Mouse (Mus musculus): Measurements from ENCODE around the gene Stfa3.
"Not testable (repeated sequence)": the region's sequence is repeated elsewhere in the genome, so short reads cannot be mapped to it uniquely, and the experiment has no call there.

The Stfa3 gene

DNA sequence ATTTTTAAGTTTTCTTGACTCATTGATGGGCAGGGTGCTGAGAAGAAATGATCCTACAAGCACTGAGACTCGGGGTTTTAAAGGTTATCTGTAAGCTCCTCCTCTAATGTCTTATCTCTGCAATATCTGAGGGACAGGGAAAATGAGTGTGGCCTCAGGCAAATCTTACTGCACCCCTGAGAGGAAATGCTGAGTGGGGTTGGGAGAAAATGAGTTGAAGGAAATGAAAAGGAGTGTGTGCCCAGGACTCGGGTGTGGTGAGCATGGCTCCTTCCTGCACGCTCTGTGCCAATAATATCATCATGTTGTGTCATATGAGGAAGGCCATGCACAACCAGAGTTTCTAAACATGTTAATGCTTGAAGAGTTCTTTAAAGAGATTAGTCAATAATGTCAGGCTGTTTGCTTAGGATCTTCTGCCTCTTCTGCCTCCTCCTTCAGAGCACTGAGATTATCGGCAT is at the start of gene Stfa3:
TSS of gene Stfa3 (minus strand) at position 51 of the 461 bp plus-strand sequence.
- no peak for DNase-seq

DNA sequence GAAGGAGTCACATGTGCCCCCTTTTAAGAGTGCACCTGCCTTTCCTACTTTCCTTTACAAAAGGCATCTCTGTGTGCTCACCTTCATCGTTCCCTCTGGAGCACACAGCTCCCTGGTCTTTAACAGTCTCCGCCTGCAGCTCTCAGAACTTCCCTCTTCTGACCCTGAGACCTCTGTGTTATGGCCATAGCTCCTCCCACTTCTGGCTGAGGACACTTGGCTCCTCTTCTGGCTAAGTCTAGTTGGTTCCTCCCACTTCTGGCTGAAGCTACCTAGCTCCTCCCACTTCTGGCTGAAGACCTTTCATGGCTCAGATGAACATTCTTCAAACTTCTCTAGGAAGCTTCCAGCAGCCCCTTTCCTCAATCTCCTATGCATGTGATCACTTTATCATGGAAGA is 47.1 kb upstream of the Stfa3 start:
- no peak for DNase-seq

DNA sequence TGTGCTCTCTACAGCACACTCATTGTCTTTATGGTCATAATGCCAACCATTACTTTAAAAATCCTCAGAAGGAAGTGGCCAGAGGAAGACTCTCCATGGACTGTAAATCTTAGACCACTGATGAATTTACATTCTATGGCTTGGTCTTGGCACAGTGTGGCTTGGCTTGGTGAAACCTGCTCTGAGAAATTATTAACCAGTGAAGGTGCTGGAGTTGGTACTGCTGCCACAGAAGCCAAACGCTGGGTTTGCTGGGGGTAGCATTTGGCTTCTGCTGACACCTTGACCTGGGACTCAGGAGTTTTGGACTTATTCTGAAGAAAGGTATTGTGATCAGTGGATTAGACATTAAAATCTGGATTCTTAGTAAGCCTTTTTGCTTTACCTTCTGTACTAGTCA is 37.2 kb upstream of the Stfa3 start:
- no peak for DNase-seq

DNA sequence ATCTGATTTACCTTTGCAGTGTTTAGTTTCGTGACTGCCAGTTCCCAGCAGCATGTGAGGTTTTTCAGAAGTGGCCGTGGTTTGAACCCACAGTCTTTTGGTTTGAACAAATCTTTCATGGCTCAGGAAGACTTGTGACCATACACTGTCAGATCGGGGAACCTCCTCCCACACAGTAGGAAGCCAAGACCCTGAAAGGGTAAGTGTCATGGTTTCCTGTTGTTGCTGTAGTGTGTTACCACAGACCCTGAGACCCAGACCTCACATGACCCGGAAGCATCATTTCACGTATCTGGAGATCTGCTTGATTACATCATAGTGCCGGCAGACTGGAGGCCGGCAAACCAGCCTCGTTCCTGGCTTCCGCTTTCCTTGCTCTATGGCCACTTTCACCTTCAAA is 21.7 kb upstream of the Stfa3 start:
- DNase-seq = no peak

DNA sequence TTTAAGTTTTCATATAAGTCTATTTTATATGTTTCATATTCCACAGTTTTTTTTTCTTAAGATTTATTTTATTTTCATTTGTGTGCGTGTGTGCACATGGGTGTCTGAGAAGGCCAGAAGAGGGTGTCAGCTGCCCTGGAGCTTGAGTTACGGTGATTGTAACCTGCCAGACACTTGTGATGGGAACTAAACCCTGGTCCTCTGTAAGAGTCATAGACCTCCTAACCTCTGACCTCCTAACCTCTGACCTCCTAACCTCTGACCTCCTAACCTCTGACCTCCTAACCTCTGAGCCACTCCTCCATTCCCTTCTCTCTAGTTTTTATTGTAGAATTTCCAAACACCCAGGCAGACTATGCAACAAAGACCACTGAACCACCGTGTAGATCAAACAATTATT is 20.3 kb upstream of the Stfa3 start:
- DNase-seq = no peak

DNA sequence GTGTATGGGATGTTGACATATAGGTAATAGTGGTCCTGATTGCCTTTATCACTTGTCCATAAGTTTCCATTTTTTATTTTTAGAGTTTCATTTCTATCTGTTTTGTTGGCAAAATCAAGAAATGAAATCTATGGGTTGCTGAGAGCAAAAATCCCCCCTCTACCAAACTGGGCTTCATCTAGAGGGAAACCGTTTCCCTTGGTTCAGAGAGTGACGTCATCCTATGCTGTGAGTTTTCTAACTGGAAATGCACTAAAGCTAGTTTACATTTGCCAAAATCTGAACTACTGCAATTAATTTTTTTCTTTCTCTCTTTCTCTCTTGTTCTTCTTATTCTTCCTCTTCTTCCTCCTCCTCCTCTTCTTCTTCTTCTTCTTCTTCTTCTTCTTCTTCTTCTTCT is 19.7 kb upstream of the Stfa3 start:
- DNase-seq = no peak

DNA sequence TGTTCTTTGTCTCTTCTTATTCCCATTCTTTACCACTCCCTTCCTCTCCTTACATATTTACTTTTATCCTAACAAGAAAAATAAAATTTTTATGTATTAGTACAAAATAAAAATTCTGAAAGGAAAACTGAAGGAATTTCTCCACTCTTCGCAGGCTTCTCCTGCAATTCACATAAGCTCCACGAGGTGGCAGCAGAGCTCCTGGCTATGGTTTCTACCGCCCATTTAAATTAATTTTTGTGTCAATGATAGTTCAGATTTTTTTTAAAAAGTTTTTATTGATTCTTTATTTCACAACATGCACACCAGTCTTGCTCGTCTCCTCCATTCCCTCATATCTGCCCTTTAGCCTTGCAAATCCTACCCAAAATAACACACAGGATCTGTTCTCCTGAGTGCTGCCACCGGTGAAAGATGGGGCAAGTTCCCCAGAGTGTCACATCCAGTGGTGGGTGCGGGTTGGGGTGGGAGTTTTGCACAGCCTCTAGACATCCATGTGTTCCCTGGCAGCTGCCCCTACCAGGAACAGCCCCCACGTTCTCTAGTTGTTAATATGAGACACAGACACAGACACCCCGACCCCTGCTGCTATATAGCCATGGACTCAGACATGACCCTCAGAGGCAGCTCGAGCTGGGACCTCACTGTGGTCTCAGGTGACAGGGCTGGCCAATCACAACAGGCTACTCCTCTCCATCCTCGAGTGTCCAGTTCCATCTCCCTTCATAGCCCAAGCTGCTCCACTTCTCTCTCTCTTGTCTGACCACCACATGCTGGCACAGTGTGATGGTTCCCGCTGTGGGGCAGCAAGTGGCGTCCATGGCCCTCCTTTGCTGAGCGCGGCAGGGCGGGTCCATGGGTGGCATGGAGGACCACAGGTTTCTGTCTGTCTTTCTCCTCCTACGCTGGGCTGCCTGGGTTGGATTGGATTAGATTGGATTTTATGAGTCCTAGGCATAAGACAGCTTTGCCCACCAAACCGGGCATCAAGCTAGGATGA is 18.3 kb upstream of the Stfa3 start:
- DNase-seq = peak; percentile 26 to 36

DNA sequence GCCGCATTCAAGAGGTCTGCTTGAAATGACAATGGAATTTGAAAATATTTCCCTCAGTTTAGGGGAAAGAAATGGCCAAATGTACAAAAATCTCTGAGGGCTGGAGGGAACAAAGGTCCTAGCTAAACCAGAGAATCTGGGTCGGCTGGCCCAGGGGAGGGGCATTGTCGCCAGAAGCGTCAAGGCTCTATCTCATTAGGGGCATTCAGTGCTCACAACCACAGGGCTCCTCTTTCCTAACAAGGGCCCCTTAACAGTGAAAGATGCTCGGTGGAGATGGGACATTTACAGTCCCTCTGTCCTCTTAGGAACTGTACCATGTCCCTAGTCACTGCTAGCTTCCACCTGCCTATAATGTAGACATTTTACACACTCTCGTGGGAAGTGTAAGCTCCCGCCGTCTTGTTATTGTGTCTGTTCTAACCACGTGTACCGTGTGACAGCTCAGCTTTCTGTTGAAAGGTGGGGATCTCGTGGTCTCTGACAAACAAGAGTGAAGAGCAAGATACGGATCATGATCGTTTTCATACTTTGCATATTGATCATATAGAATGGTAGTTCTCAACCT is 16.0 kb upstream of the Stfa3 start:
- DNase-seq = no peak

DNA sequence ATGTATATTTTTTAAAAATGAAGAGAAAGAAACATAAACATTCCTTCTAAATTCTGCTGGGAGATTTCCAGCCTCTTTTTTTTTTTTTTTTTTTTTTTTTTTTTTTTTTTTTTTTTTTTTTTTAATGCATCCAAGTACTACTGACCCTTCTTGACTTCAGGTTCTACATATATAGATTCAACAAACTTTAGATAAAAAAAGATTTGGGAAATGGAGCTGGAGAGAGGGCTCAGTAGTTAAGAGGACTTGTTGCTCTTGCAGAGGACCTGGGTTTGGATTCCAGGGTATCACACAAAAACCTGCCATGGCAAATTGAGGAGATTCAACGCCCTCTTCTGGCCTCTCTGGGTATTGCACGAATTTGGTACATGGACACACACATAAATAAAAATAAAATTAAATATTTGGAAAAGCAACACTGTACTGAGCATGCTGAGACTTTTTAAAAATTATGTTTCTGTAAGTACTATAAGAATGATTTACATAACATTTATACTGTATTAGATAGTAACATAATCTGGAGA is 14.8 kb upstream of the Stfa3 start:
- DNase-seq = peak in 1 of 2 experiments; percentile 4

DNA sequence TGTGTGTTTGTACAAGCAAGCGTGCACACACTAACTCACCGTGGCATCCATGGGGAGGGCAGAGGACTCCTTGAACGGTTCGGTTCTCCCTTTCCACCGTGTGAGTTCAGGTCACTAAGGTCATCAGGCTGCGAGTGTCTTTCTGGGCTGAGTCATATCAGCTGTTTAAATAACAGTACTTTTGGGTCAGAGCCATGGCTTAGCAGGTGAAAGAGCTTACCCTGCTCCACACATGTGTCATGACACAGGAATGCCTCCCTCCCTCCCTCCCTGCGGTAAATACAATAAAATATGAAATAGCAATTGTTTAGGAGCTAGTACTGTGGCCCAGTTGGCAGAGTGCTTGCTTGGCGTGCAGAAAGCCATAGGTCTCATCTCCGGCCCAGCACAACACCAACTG is 14.2 kb upstream of the Stfa3 start:
- DNase-seq = no peak

DNA sequence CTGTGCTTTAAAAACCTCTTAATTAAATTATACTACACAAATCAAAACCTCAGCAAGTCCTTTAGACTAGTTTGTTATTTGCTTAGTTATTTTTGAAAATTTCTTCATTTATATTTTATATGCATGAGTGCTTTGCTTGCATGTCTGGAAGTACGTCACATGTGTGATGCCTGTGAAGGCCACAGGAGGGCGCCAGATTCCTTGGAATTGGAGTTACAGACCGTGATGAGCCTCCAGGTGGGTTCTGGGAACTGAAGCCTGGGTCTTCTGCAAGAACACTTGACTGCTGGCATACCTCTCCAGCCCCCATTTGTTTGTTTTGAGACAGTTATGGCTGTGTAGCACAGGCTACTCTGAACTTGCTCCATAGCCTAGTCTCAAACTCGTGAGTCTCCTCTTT is 13.7 kb upstream of the Stfa3 start:
- DNase-seq = no peak

DNA sequence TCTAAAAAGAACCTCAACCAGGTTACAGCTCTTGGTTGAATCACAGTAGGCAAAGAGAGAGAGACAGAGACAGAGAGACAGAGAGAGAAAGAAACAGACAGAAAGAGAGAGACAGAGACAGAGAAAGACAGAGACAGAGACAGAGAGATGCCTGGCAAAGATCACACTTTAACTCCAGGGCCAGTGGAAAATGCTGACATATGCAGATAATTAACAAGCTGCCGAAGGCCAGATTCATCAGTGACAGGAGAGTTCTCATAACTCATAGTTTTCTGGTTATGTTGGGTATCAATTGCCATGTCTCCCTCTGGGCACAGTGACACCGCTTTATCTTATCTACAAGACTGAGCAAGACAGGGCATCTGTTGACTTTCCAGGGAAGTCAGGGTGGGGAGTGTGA is 12.7 kb upstream of the Stfa3 start:
- DNase-seq = no peak

DNA sequence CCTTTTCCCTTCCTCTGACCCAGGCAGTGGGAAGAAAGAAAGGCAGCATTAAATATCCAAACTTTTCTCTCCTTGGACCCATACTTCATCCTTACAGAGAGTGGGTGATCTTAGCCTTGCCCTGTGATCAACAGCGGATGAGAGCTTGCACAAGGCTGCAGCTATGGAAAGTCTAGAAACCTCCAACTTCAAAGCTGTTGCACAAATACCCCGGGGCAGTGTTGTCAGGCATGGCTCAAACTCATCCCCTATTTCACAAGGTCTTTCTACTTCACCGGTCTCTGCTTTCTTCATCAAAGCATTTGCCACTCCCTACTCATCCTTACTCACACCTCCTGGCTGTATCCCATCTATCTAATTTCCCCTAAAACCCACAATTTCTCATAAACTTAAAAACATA is 10.2 kb upstream of the Stfa3 start:
- DNase-seq = no peak

DNA sequence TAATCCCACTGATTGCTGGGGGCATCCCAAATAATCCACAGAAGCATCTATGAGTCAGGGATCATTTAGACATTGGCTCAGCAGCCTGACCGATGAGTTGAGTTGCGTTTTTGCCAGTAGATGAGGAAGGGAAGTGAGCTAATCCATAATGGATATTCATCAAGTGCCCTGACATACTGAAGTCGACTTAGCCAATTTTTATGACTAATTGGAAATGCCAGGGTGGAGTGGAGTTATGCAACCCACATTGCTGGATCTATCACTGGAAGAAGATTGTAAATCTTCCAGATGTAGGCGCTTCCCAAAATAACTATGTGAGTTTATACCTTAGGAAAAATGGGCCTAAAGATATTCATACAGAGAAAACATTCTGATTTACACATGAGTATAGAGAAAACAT is 8.9 kb upstream of the Stfa3 start:
- no peak for DNase-seq

DNA sequence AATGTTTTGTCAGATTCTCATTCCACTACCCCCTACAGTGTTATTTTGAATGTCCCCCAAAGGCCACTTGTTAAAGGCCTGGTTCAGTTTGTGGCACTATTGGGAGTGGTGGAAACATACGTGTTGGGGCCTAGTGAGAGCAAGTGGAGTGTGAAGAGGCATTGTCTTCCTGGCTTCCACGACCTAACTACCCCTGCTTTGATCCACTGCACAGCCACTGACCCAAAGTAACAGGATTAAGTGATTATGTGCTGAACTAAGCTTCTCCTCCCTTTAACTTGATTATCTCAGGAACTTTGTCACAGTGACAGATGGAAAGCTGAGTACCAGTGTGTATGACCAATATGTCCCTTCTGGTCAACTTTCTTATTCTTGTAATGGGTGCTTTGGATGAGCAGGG is 5.2 kb upstream of the Stfa3 start:
- no peak for DNase-seq

DNA sequence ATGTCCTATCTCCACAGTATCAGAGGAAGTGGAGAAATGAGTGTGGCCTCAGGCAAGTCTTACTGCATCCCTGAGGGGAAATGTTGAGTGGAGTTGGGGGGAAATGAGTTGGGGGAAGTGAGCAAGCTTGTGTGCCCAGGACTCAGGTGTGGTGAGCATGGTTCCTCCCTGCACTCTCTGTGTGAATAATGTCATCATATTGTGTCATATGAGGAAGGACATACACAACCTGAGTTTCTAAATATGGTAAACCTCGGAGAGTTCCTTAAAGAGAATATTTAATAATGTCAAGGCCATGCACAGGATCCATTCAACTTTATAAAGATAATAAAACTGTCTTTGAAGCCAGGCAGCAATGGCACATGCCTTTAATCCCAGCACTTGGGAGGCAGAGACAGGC is 34.2 kb downstream of the Stfa3 start:
- not testable (repeated sequence) for DNase-seq

DNA sequence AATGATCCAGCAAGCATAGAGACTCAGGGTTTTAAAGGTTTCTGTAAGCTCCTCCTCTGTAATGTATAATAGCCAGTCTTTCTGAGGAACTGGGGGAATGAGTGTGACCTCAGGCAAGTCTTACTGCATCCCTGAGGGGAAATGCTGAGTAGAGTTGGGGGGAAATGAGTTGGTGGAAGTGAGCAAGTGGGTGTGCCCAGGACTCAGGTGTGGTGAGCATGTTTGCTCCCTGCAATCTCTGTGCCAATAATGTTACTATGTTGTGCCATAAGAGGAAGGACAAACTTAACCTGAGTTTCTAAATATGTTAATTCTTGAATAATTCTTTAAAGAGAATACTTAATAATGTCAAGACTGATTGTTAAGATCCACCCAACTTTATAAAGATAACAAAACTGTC is 46.8 kb downstream of the Stfa3 start, which contains the start of gene Stfa2:
TSS of gene Stfa2 (minus strand) at position 101 of the 400 bp plus-strand sequence.
- DNase-seq = no peak

Measured in cerebellum, adult 18-20 months (tissue).